Mouse (Mus musculus): ENCODE measurements around the gene Nbea. TPM values are rescaled to one million over a fixed set of nuclear protein-coding genes. Genes with fewer than 3 reads are reported as not detected.
"Not testable (repeated sequence)": the region's sequence is repeated elsewhere in the genome, so short reads cannot be mapped to it uniquely, and the experiment has no call there.

Nbea gene
- polyA plus RNA-seq, 1 experiment from 2014 or later: 17.1 TPM

- peaks cover 15% of the 10 kb centered on the region for H3K36me3 ChIP-seq (replicated peaks)
- no peaks in the 10 kb centered on the region for H3K4me1 ChIP-seq
- no peaks in the 10 kb centered on the region for H3K9me3 ChIP-seq
- H3K27ac ChIP-seq (replicated peaks): no peak overlapping the region
- no peak for DNase-seq (ENCODE audit: low spot score)
- H3K27me3 ChIP-seq (replicated peaks; ENCODE audit: low read depth, poor library complexity, severe bottlenecking): no peaks in the 10 kb centered on the region
- no peak overlapping the region for H3K4me3 ChIP-seq
- 2% methylated on average over 1 of the region's 1 CpGs for WGBS
Observed at GRCm38 (mm10) chr3:56000259-56000658, 183.2 kb downstream of the Nbea start.

GRCm38 (mm10) chr3:55978361-55978760 lies 205.1 kb downstream of the Nbea start:
- Histone ChIP-seq H3K27ac (replicated peaks) (no peak overlapping the region), H3K4me3 (no peak overlapping the region), H3K27me3 (replicated peaks; ENCODE audit: low read depth, poor library complexity, severe bottlenecking) (no peaks in the 10 kb centered on the region), H3K4me1 (no peaks in the 10 kb centered on the region), H3K36me3 (replicated peaks) (peaks cover 33% of the 10 kb centered on the region), H3K9me3 (no peaks in the 10 kb centered on the region)
- DNase-seq (ENCODE audit: low spot score): no peak
- WGBS: 94% methylated on average over 2 of the region's 2 CpGs

- not testable (repeated sequence) for H3K4me1 ChIP-seq; DNase-seq (ENCODE audit: low spot score); H3K9me3 ChIP-seq; H3K27me3 ChIP-seq (replicated peaks; ENCODE audit: low read depth, poor library complexity, severe bottlenecking); H3K4me3 ChIP-seq; H3K27ac ChIP-seq (replicated peaks)
- 95% methylated on average over 14 of the region's 14 CpGs for WGBS
- peaks cover 20% of the 10 kb centered on the region for H3K36me3 ChIP-seq (replicated peaks)
Observed at GRCm38 (mm10) chr3:55976986-55977385, 206.5 kb downstream of the Nbea start.

- Histone ChIP-seq H3K4me1 (peaks cover 4% of the 10 kb centered on the region; the same call in 1 of the 2 replicates), H3K27ac (replicated peaks) (no peak overlapping the region), H3K4me3 (no peak overlapping the region), H3K9me3 (no peaks in the 10 kb centered on the region), H3K36me3 (replicated peaks) (peaks cover 15% of the 10 kb centered on the region), H3K27me3 (replicated peaks; ENCODE audit: low read depth, poor library complexity, severe bottlenecking) (no peaks in the 10 kb centered on the region)
- WGBS: 53% methylated on average over 10 of the region's 10 CpGs
- DNase-seq (ENCODE audit: low spot score): peak; percentile 12
Observed at GRCm38 (mm10) chr3:55965723-55966156, 217.8 kb downstream of the Nbea start.

GRCm38 (mm10) chr3:55963032-55963431 lies 220.5 kb downstream of the Nbea start:
- no peaks in the 10 kb centered on the region for H3K27me3 ChIP-seq (replicated peaks; ENCODE audit: low read depth, poor library complexity, severe bottlenecking)
- no peak overlapping the region for H3K27ac ChIP-seq (replicated peaks)
- no peak for DNase-seq (ENCODE audit: low spot score)
- H3K36me3 ChIP-seq (replicated peaks): peaks cover 6% of the 10 kb centered on the region
- no peaks in the 10 kb centered on the region for H3K9me3 ChIP-seq
- no peak overlapping the region for H3K4me3 ChIP-seq
- WGBS: 88% methylated on average over 8 of the region's 8 CpGs
- H3K4me1 ChIP-seq: peaks cover 4% of the 10 kb centered on the region; the same call in 1 of the 2 replicates

GRCm38 (mm10) chr3:55949994-55950393 lies 233.5 kb downstream of the Nbea start:
- no peaks in the 10 kb centered on the region for H3K4me1 ChIP-seq
- H3K9me3 ChIP-seq: no peaks in the 10 kb centered on the region
- H3K27ac ChIP-seq (replicated peaks): no peak overlapping the region
- DNase-seq (ENCODE audit: low spot score): no peak
- 91% methylated on average over 5 of the region's 5 CpGs for WGBS
- no peaks in the 10 kb centered on the region for H3K27me3 ChIP-seq (replicated peaks; ENCODE audit: low read depth, poor library complexity, severe bottlenecking)
- no peak overlapping the region for H3K4me3 ChIP-seq
- peaks cover 8% of the 10 kb centered on the region for H3K36me3 ChIP-seq (replicated peaks)

- Histone ChIP-seq H3K36me3 (replicated peaks) (peaks cover 10% of the 10 kb centered on the region), H3K4me3 (no peak overlapping the region), H3K9me3 (no peaks in the 10 kb centered on the region), H3K4me1 (no peaks in the 10 kb centered on the region), H3K27ac (replicated peaks) (no peak overlapping the region), H3K27me3 (replicated peaks; ENCODE audit: low read depth, poor library complexity, severe bottlenecking) (no peaks in the 10 kb centered on the region)
- no peak for DNase-seq (ENCODE audit: low spot score)
- WGBS: 93% methylated on average over 2 of the region's 2 CpGs
Observed at GRCm38 (mm10) chr3:55949148-55949547, 234.4 kb downstream of the Nbea start.

- Histone ChIP-seq H3K4me3 (no peak overlapping the region), H3K4me1 (peaks cover 2% of the 10 kb centered on the region; the same call in 1 of the 2 replicates), H3K27ac (replicated peaks) (no peak overlapping the region), H3K36me3 (replicated peaks) (peaks cover 26% of the 10 kb centered on the region), H3K9me3 (no peaks in the 10 kb centered on the region), H3K27me3 (replicated peaks; ENCODE audit: low read depth, poor library complexity, severe bottlenecking) (no peaks in the 10 kb centered on the region)
- WGBS: 82% methylated on average over 2 of the region's 2 CpGs
- DNase-seq (ENCODE audit: low spot score): no peak
Observed at GRCm38 (mm10) chr3:55927343-55927742, 256.2 kb downstream of the Nbea start.

- no peaks in the 10 kb centered on the region for H3K36me3 ChIP-seq (replicated peaks)
- H3K27me3 ChIP-seq (replicated peaks; ENCODE audit: low read depth, poor library complexity, severe bottlenecking): no peaks in the 10 kb centered on the region
- H3K4me1 ChIP-seq: no peaks in the 10 kb centered on the region
- no peaks in the 10 kb centered on the region for H3K9me3 ChIP-seq
- 72% methylated on average over 1 of the region's 1 CpGs for WGBS
- H3K4me3 ChIP-seq: no peak overlapping the region
- no peak for DNase-seq (ENCODE audit: low spot score)
- H3K27ac ChIP-seq (replicated peaks): no peak overlapping the region
Observed at GRCm38 (mm10) chr3:55909290-55909689, 274.2 kb downstream of the Nbea start.

GRCm38 (mm10) chr3:55890574-55890973 lies 292.9 kb downstream of the Nbea start:
- 86% methylated on average over 5 of the region's 5 CpGs for WGBS
- Histone ChIP-seq H3K36me3 (replicated peaks) (no peaks in the 10 kb centered on the region), H3K27me3 (replicated peaks; ENCODE audit: low read depth, poor library complexity, severe bottlenecking) (no peaks in the 10 kb centered on the region), H3K4me3 (peak overlapping the region; percentile 11; the same call in 1 of the 2 replicates), H3K4me1 (peaks cover 33% of the 10 kb centered on the region), H3K27ac (replicated peaks) (peak overlapping the region; percentile 75), H3K9me3 (no peaks in the 10 kb centered on the region)
- no peak for DNase-seq (ENCODE audit: low spot score)

- Histone ChIP-seq H3K27me3 (replicated peaks; ENCODE audit: low read depth, poor library complexity, severe bottlenecking) (no peaks in the 10 kb centered on the region), H3K4me1 (peaks cover 33% of the 10 kb centered on the region), H3K9me3 (no peaks in the 10 kb centered on the region), H3K36me3 (replicated peaks) (no peaks in the 10 kb centered on the region), H3K4me3 (no peak overlapping the region), H3K27ac (replicated peaks) (peak overlapping the region; percentile 44; the same call in 1 of the 2 replicates)
- WGBS: 56% methylated on average over 4 of the region's 4 CpGs
- DNase-seq (ENCODE audit: low spot score): no peak
Observed at GRCm38 (mm10) chr3:55889227-55889626, 294.3 kb downstream of the Nbea start.

GRCm38 (mm10) chr3:55887829-55888210 lies 295.7 kb downstream of the Nbea start:
- 82% methylated on average over 2 of the region's 2 CpGs for WGBS
- H3K36me3 ChIP-seq (replicated peaks): no peaks in the 10 kb centered on the region
- H3K27me3 ChIP-seq (replicated peaks; ENCODE audit: low read depth, poor library complexity, severe bottlenecking): no peaks in the 10 kb centered on the region
- DNase-seq (ENCODE audit: low spot score): no peak
- no peak overlapping the region for H3K4me3 ChIP-seq
- no peaks in the 10 kb centered on the region for H3K9me3 ChIP-seq
- H3K27ac ChIP-seq (replicated peaks): no peak overlapping the region
- H3K4me1 ChIP-seq: peaks cover 33% of the 10 kb centered on the region

- no peak for DNase-seq (ENCODE audit: low spot score)
- WGBS: 73% methylated on average over 10 of the region's 10 CpGs
- Histone ChIP-seq H3K27me3 (replicated peaks; ENCODE audit: low read depth, poor library complexity, severe bottlenecking) (no peaks in the 10 kb centered on the region), H3K27ac (replicated peaks) (no peak overlapping the region), H3K36me3 (replicated peaks) (no peaks in the 10 kb centered on the region), H3K9me3 (no peaks in the 10 kb centered on the region), H3K4me1 (peaks cover 33% of the 10 kb centered on the region), H3K4me3 (no peak overlapping the region)
Observed at GRCm38 (mm10) chr3:55887193-55887828, 296.2 kb downstream of the Nbea start.
